Mouse (Mus musculus): ENCODE measurements around the gene Il15ra.

The Il15ra gene

DNA sequence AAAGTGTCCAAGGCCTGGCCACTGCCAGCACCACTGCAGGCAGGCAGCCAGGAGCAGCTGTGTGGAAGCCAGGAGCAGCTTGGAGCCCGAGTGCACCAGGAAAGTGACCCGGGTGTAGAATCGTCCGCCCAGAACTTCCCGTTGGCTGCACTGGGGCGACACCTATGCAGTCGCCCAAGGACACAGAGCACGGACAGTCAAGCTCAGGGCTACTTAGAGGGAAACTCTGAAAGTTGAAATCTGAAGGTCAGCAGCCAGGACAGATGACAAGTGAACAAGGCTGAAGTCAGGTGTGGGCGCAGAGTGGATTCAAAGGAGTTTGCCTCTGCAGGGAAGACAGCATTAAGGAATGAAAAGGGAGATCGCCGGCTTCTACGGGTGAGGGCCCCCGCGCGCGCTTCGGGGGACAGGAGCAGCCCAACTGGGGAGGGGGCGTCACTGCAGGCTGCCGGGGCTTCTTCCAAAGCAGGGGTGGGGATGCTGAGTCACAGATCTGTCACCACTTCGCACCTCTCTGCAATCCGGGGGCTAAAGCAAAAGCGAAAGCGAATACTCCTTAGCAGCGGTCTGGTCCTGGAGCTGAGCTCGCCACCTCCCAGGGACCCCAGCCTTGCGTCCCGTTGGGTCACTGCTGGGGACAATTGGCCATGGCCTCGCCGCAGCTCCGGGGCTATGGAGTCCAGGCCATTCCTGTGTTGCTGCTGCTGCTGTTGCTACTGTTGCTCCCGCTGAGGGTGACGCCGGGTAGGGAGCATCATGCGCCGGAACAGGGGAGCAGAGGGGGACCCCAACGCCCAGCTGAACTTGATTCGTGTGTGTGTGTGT, at the start of gene Il15ra:
Gene Il15ra, plus strand, starts transcription at position 90 of the 825 bp plus-strand sequence.
- DNase-seq (ENCODE audit: low spot score), result peak; percentile 66

DNA sequence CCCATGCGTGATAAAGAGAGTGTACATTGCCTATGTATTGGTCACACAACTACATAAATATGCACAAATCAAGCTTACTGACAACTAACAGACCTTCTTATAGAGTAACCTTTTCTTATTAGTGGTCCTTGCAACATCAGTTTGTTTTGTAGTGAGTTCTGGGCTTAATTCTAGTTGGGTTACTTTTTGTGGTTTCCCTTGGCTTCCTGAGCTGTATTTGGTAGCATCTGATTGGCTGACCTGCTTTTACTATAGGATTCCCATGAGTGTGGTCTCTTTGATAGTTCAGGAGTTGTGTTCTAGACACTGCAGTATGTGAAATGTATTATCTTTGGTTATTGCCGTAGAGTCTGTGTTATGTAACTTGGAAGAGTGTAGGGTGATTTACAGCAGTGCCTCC, 47.5 kb upstream of the Il15ra start:
- no peak for DNase-seq (ENCODE audit: low spot score)

DNA sequence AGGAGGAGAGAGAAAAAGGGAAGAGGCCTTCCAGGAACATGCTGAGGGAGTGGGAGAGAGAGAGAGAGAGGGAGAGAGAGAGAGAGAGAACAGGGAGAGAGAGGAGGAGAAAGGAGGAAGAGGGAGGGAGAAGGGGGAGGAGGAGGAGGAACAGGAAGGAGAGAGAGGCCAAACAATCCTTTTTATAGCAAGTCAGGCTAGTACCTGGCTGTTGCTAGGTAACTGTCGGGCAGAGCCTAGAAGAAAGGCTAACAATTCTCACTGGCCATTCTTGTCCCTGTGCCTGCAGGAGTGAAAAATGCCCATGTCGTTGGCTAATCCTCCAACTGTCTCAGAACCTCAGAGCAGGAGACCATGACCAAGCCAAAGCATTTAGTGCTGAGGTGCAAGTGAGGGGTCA, 45.8 kb upstream of the Il15ra start:
- no peak for DNase-seq (ENCODE audit: low spot score)

DNA sequence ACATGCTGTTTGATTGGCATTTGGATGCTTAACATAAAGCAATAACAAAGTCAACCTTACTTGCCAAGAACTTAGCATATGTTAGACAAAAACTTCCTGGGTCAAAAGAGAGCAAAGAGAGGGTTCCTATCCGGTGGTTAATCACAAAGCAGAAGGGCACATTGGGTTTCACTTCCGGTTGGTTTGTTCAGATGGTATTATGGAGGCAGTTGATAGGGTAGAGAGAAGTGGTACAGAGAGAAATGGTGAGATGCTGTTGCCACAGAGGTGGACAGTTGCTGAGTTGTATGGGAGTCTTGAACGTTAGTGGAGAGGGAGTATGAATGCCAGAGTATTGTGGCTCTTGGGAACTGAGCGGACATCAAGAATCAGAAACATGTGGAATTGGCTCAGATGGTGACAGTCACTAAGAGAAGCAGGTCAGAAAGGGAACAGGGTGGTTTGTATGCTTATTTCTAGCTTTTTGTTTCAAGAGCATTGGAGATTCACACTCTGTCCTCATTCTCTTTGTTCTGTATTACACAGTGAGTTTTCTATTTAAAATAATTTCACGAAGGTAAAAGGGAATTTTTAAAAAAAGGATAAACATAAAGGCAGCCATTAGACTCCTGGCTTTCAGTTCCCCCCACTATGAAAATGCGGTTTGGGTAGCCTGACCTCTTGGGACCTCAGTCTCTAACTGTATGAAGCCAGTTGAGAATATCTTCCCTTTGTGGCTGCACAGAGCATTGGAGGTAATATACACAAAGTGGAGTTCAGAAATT, 42.8 kb upstream of the Il15ra start:
- DNase-seq (ENCODE audit: low spot score), result no peak

DNA sequence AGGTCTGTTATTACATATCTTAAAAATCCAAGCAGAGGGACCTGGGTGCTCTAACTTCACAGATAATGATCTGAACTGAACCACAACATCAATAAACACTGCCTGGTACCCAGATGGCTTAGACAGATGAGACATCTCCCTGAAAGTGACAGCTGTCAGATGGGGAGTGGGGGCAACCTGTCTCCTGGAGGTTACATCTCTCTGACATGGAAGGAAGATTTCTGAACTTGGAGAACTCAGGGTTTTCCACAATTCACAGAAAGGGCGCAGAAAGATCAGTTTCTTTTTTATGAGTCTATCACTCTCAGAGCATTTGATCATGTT, 42.2 kb upstream of the Il15ra start:
- DNase-seq (ENCODE audit: low spot score), result no peak

DNA sequence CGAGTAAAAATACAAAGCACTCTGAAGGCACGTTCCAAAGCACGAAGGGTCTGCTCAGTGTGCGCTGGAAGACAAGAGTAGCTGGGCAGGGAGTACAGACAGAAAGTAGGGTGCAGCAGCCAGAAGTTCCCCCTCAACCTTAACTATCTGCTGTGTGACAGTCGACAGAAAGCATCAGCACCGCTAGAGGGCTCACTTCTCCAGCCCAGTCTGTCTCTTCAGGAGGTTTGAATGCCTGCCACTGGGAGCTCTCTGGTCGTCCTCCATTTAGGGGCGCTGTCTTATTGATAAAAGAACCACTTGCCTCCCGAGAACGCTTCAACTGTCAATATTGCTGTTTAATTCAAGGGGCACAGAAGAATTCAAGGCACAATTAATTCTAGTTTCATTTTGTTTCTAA, 41.1 kb upstream of the Il15ra start:
- DNase-seq (ENCODE audit: low spot score), result peak; percentile 67

DNA sequence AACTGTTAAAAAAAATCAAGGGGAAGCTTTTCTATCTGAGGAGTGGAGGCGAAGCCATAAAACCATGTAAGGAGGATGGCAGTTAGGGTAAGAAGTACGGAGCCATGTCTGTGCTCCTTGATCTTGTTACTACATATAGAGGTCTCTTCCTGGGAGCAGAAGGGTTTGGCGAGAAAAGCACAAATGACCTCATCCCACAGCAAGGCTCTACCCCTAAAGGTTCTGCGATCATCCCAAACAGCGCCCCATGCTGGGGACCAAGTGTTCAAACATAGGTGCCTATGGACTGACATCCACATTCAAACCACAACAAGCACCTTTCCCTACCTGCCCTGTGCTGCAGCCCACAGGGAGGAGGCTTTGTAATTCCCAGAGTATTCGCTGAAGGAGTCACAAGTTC, 40.7 kb upstream of the Il15ra start:
- peak; percentile 18 for DNase-seq (ENCODE audit: low spot score)

DNA sequence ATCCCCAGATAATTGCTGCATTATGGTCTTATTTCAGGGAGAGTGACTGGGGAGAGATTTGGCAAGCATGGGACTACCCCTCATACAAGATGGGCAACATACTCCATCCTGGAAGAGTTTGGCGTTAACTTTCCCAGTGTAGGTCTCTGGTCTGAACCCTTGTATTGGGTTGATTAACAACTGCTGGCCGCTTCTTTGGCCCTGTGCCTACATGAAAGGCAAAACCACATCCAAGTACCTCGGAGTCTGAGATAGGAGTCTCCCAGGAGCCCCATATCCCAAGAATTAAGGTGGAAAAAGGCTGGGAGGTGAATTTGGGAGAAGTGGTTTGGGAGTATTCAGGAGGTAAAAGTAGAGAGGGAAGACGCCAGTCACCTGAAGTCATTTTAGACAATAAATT, 40.3 kb upstream of the Il15ra start:
- DNase-seq (ENCODE audit: low spot score), result no peak

DNA sequence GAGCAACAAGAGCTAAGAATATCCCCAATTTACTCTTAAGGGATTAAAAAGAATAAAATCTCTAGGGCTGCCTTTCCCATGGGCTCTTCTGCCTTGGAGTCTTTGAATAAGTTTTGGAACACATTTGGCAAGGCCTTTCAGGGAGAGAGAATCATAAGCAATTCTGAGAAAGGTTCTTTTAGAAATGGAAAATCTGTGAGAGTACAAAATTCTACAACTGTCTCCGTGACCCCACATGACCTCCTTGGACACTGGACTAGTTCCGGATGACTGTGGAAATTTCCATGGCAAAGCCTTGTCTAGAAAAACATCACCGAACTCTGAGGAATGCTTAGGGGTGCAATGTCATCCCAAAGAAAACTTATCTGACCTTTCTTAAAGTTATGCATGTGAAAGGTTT, 39.8 kb upstream of the Il15ra start:
- DNase-seq (ENCODE audit: low spot score), result no peak

DNA sequence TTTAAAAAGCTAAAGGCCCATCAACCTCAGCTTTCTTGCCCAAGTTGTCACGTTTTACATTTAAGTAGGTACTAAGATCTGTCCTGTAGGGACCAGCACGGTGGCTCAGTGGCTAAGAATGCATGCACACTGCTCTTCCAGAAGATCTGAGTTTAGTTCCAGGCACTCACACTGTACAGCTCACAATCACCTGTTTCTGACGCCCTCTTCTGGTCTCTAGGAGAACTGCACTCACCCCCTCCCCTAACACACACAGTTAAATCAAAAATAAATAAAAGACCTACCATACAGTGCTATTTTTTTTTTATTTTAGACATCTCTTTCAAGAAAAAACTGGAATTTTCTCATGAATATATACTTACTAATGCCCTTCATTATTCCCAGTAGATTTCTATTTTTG, 32.9 kb upstream of the Il15ra start:
- no peak for DNase-seq (ENCODE audit: low spot score)

DNA sequence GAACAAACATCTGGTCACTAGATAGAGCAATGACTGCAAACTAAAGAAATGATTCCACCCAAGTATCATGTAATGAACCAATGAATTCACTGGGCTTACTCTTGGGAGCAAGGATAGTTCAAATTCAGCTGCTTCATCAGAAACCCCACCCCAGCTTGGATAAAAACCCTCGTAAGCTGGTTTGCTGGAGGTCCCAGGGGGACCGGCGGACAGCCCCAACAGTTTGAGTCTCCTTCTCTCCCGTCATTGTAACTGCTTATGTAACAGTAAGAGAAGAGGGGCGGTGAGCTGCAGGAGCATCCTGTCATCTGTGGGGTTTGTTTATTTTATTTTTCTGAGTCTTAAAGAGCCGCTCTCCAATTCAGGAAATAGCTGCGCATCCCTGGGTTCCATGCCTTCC, 25.5 kb upstream of the Il15ra start:
- DNase-seq (ENCODE audit: low spot score), result no peak

DNA sequence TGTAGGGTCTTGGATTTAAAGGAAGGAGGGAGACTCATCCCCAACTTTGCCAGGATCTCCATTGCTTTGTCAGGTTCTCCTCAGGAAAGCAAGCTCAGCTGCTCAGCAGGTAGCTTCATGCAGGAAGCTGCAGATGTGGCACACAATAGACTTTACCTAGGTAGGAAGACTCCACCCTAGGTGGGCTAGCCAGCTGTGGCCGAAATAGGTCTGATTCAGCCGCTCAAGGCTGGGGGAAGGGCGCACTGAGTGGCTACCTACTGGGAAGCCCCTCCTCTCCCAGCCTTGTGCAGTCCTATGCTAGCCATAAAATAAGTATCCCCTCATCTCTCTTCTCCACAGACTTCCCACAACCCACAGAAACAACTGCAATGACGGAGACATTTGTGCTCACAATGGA, 22.4 kb upstream of the Il15ra start:
- no peak for DNase-seq (ENCODE audit: low spot score)

DNA sequence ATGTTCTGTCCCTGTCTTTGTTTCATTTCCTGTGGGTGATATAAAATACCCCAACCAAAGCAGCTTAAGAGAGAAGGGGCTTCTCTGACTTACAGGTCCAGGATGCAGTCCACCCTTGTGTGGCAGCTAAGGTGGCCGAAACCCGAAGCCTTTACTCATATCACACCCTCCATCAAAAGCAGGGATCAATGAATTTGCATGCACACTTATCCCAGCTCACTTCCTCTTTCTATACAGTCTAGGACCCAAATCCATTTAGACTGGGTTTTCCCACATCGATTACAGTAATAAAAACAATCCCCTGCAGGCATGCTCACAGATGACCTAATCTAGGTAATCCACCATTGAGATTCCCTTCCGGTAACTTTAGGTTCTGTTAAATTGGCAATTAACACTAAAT, 18.6 kb upstream of the Il15ra start:
- no peak for DNase-seq (ENCODE audit: low spot score)

DNA sequence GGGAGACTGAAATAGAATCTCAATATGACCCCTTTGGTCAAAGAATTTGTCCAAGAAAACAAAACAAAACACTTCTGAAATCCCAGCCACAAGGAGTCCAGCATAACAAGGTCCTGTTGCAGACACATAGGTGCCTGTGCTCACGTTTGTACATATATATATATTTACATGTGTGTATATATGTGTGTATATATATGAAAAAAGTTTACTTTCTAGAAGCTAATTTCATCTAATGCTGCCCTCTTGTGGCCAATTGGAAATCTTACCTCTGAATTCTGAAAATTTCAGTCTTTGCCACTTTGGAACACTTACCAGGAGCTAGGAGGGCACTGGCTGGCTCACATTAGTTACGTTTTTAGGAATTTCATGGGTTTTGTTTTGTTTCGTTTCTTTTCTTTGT, 17.7 kb upstream of the Il15ra start:
- DNase-seq (ENCODE audit: low spot score), result no peak

DNA sequence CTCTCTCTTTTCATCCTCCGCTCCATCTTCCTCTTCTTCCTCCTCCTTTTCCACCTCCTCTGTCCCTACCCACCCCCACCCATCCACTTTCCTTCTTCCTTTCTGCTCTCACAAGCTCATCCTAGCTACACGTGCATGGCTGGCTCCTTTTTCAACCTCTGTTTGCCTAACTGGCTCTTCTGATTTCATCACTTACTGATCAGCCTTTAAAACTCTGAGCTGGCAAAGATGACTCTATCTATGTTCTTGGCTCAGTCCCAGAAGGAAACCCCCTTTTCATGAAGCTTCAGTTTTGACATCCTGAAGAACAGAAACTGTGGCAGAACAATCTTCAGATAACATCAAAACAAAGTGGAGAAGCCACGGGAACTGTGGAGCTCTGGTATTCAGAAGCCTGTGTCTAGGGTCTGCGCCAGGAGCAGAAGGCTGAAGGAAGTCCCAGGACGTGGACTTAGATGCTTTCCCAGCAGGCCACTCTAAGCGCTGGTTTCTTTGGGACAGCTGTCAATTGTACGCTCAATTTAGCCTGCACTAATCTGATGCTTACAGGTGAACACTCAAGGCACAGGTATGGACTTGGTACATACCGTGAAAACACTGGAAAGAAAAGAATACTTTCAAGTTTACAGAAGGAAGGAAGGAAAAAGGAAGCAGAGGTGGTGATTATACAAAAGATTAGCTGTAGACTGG, 14.7 kb upstream of the Il15ra start:
- DNase-seq (ENCODE audit: low spot score), result no peak

DNA sequence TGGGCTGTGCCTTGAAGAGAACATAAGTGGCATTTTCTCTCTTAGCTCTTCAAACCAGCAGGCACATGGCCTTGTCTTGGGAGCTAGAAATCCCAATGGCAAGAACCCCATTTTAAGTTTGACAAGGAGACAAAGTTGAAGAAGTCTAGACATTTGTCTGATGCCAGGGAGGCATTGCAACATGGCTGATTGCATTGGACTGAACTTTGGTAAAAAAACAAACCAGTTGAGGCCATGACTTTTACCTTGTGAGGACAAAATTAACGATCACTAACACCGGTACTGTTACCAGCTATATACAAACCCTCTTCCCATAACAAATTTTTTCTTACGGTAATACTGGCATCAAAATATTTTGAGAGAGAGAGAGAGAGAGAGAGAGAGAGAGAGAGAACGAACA, 11.7 kb upstream of the Il15ra start:
- DNase-seq (ENCODE audit: low spot score), result no peak

DNA sequence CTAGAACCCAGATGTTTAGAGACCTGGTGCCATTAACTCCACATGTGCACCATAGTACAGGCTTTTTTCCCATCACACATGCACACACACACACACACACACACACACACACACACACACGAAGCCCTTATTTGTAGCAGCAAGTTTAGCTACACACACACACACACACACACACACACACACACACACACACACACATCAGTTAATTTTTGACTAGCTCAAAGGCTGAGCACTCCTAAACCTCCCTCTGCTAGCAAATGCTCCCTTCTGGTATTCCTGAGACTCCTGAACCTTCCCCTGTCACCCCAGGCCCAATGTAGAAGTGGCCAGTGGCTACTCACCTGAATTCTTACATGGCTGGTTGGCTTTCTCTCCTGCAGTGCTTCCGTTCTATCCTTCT, 11.0 kb upstream of the Il15ra start:
- DNase-seq (ENCODE audit: low spot score), result no peak

DNA sequence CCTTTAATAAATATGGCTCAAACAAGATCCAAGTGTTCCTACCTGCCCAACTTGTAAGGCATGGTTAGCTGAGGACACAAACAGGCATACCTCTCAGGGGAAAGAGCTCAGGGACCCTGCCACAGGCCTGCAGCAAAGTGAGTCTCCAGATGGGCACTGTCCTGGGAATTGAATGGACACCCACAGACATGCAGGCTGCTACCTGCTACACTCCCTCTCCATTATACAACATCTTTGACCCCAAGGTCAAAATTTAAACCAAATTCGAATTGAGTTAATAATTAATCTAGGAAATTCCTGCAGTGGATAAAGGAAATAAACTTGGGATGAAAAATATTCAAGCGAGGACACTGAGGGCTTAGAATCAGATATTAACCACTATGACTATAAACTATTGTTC, 9.2 kb upstream of the Il15ra start:
- no peak for DNase-seq (ENCODE audit: low spot score)

DNA sequence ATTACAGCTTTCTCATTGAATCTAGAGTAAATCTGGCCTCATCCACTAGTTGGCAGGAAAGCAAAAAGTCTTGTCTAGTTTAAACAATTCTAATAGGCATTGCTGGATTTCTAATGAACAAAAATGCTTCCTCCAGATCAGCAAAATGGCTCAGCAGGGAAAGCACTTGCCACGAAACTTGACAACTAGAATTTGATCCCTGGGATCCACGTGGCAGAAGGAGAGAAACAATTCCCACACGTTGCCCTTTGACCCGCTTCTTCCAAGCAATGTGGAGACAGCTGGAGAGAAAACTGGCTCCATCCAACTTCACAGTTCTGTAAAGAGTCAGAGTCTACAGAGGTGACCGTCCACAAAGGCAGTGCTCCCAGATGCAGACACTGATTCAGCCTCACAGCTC, 6.1 kb upstream of the Il15ra start:
- DNase-seq (ENCODE audit: low spot score), result no peak

DNA sequence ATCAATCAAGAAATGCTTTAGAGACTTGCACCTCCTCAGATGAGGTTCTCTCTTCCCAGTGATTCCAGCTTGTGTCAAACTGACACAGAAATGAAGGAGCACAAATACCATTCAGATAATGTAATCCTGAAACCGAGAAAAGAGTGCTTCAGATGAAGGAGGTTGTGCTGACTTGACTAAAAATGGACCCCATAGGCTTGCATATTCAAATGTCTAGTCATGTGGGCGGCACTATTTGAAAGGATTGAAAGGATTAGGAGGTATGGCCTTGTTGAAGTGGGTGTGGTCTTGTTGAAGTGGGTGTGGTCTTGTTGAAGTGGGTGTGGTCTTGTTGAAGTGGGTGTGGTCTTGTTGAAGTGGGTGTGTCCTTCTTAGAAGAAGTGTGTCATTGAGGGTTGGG, 5.2 kb upstream of the Il15ra start:
- DNase-seq (ENCODE audit: low spot score), result no peak

DNA sequence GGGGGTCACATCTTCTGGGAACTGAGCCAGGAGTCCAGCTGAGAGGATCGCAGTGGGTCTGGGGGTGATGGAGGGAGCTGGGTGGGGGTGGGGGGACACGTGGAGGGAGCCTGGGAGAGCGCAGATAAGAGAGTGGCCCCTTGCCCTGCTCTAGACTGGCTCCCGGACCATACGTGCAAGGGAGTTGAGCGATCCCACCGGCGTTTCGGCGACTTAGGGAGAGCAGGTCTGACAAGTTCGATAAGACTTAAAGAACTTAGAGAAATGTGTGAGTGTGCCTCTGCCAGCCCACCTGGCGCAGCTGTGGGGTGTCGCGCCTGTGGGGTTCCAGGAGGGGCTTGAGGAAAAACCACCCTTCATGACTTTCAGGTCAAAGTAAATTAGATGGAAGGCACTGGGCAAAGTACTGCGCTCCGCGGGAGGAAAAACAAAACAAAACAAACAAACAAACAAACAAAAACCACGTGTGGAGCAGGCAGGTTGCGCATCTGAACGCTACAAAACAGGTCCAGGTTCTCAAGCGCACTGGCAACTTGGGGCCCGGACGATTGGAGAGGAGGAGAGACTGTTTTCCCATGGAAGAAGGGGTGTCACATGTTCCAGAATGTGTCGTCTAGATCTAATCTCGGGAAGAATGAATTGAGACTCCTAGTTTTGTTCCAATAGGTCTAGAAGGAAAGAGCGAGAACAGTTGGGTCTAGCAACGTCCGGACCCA, 1.1 kb downstream of the Il15ra start:
- no peak for DNase-seq (ENCODE audit: low spot score)

DNA sequence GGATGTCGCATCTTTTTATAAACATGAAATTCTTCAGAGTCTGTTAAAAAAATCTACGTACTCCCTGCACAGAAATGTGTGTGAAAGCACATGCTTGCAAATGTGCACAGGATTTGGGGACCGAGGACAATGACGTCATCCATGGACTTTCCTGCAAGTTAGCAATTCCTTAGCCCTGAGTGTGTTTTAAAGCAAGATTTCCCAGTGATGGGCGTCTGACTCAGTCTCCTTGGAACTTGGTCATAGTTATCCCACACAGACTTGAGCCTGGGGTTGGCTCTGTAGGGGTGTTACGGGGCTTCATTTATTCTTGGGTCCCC, 1.6 kb downstream of the Il15ra start:
- no peak for DNase-seq (ENCODE audit: low spot score)

DNA sequence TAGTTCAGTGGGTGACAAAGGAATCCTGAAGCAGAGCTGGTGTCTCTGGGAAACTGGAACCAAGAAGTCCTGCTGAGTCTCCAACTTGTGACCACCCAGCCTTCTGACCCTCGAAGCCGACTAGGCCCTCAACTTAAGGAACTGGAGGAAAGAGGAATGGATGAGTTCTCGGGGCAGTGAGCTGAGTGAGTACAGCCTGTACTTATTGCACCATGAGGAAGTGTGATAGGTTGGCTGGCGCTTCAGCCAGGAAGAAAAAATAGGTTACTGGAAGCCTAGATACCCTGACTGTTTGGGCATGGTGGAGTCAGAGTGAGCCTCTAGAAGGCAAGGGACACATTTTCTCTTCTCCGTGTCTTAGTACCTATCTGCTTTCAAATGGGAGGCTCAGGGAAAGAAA, 3.4 kb downstream of the Il15ra start:
- DNase-seq (ENCODE audit: low spot score), result no peak

All from ovary, postnatal 14 days (tissue).